Mouse (Mus musculus) stomach, postnatal 0 days (tissue): Measurements from ENCODE around the gene Tenm4.

Experiments used
- CTCF ChIP-seq: IDR thresholded peaks from 2 replicates; pipeline ENCODE4 v1.5.1; 2016; ENCODE audit warnings: antibody characterized with exemption, low read depth, mild to moderate bottlenecking, moderate library complexity
- EP300 ChIP-seq: optimal IDR thresholded peaks from 2 replicates; pipeline ENCODE3; 2016; ENCODE audit warnings: antibody characterized with exemption

- TF ChIP-seq CTCF (no peak), EP300 (no peak)
Measured at GRCm38 (mm10) chr7:96667688-96668087, 496.6 kb downstream of the Tenm4 start.
